Mouse (Mus musculus): ENCODE measurements around the gene Patl2. TPM values are rescaled to one million over a fixed set of nuclear protein-coding genes. Genes with fewer than 3 reads are reported as not detected.
"Not testable (repeated sequence)": the region's sequence is repeated elsewhere in the genome, so short reads cannot be mapped to it uniquely, and the experiment has no call there.

Patl2 gene
- polyA plus RNA-seq, 1 experiment from 2014 or later: 0.09 TPM

GRCm38 (mm10) chr2:122125680-122126572 is 60.1 kb downstream of the Patl2 start:
- WGBS: 53% methylated on average over 12 of the region's 12 CpGs
- H3K9me3 ChIP-seq (ENCODE audit: control insufficient read depth, low read length): no peaks in the 10 kb centered on the region
- H3K36me3 ChIP-seq (ENCODE audit: control insufficient read depth, insufficient read depth, low read length): no peaks in the 10 kb centered on the region
- no peaks in the 10 kb centered on the region for H3K27me3 ChIP-seq (ENCODE audit: control insufficient read depth, insufficient read depth, low read length)
- no peak overlapping the region for H3K27ac ChIP-seq (ENCODE audit: low read depth, low read length)
- H3K4me1 ChIP-seq (replicated peaks; ENCODE audit: control insufficient read depth, insufficient read depth, low read length): no peaks in the 10 kb centered on the region
- DNase-seq (ENCODE audit: low spot score): no peak
- no peak overlapping the region for H3K9ac ChIP-seq (ENCODE audit: low read depth, low read length)
- H3K4me2 ChIP-seq (replicated peaks; ENCODE audit: low read depth, low read length): no peak overlapping the region
- H3K4me3 ChIP-seq (ENCODE audit: low read depth, low read length): no peak overlapping the region
- no peak for ATAC-seq (ENCODE audit: low FRiP score)

GRCm38 (mm10) chr2:122117961-122118958 is 67.7 kb downstream of the Patl2 start, which contains the start of gene Spg11:
Gene Spg11 (minus strand): TSS chr2:122118386.
- Histone ChIP-seq H3K9ac (ENCODE audit: low read depth, low read length) (peak within 1 kb of the TSS; percentile 89), H3K4me3 (ENCODE audit: low read depth, low read length) (peak within 1 kb of the TSS; percentile 73), H3K27ac (ENCODE audit: low read depth, low read length) (peak within 1 kb of the TSS; percentile 93), H3K36me3 (ENCODE audit: control insufficient read depth, insufficient read depth, low read length) (no peaks in the 10 kb centered on the region), H3K27me3 (ENCODE audit: control insufficient read depth, insufficient read depth, low read length) (no peaks in the 10 kb centered on the region), H3K9me3 (ENCODE audit: control insufficient read depth, low read length) (no peaks in the 10 kb centered on the region), H3K4me2 (replicated peaks; ENCODE audit: low read depth, low read length) (peak within 1 kb of the TSS; percentile 59), H3K4me1 (replicated peaks; ENCODE audit: control insufficient read depth, insufficient read depth, low read length) (no peaks in the 10 kb centered on the region)
- DNase-seq (ENCODE audit: low spot score) (peak; percentile 96), ATAC-seq (ENCODE audit: low FRiP score) (peak; percentile 100)
- under 1% methylated on average over 47 of the region's 47 CpGs for WGBS

GRCm38 (mm10) chr2:122116888-122117287 is 69.1 kb downstream of the Patl2 start:
- WGBS: 100% methylated on average over 2 of the region's 2 CpGs
- no peak overlapping the region for H3K27ac ChIP-seq (ENCODE audit: low read depth, low read length)
- no peaks in the 10 kb centered on the region for H3K27me3 ChIP-seq (ENCODE audit: control insufficient read depth, insufficient read depth, low read length)
- H3K9me3 ChIP-seq (ENCODE audit: control insufficient read depth, low read length): no peaks in the 10 kb centered on the region
- H3K4me3 ChIP-seq (ENCODE audit: low read depth, low read length): no peak overlapping the region
- H3K4me2 ChIP-seq (replicated peaks; ENCODE audit: low read depth, low read length): no peak overlapping the region
- DNase-seq (ENCODE audit: low spot score) (no peak), ATAC-seq (ENCODE audit: low FRiP score) (no peak)
- H3K4me1 ChIP-seq (replicated peaks; ENCODE audit: control insufficient read depth, insufficient read depth, low read length): no peaks in the 10 kb centered on the region
- no peaks in the 10 kb centered on the region for H3K36me3 ChIP-seq (ENCODE audit: control insufficient read depth, insufficient read depth, low read length)
- no peak overlapping the region for H3K9ac ChIP-seq (ENCODE audit: low read depth, low read length)

GRCm38 (mm10) chr2:122109714-122110113 is 76.3 kb downstream of the Patl2 start:
- Histone ChIP-seq H3K4me2 (replicated peaks; ENCODE audit: low read depth, low read length) (no peak overlapping the region), H3K9me3 (ENCODE audit: control insufficient read depth, low read length) (no peaks in the 10 kb centered on the region), H3K4me3 (ENCODE audit: low read depth, low read length) (no peak overlapping the region), H3K27ac (ENCODE audit: low read depth, low read length) (no peak overlapping the region), H3K9ac (ENCODE audit: low read depth, low read length) (no peak overlapping the region), H3K4me1 (replicated peaks; ENCODE audit: control insufficient read depth, insufficient read depth, low read length) (no peaks in the 10 kb centered on the region), H3K36me3 (ENCODE audit: control insufficient read depth, insufficient read depth, low read length) (no peaks in the 10 kb centered on the region), H3K27me3 (ENCODE audit: control insufficient read depth, insufficient read depth, low read length) (no peaks in the 10 kb centered on the region)
- DNase-seq (ENCODE audit: low spot score): no peak
- whole genome bisulfite sequencing: 93% methylated on average over 4 of the region's 4 CpGs
- no peak for ATAC-seq (ENCODE audit: low FRiP score)

- WGBS: 87% methylated on average over 14 of the region's 14 CpGs
These were observed 77.9 kb downstream of the Patl2 start for GRCm38 (mm10) chr2:122108101-122108500.

GRCm38 (mm10) chr2:122102070-122102469 is 83.9 kb downstream of the Patl2 start:
- no peak overlapping the region for H3K27ac ChIP-seq (ENCODE audit: low read depth, low read length)
- DNase-seq (ENCODE audit: low spot score) (no peak), ATAC-seq (ENCODE audit: low FRiP score) (no peak)
- no peaks in the 10 kb centered on the region for H3K9me3 ChIP-seq (ENCODE audit: control insufficient read depth, low read length)
- H3K4me2 ChIP-seq (replicated peaks; ENCODE audit: low read depth, low read length): no peak overlapping the region
- H3K9ac ChIP-seq (ENCODE audit: low read depth, low read length): no peak overlapping the region
- H3K4me1 ChIP-seq (replicated peaks; ENCODE audit: control insufficient read depth, insufficient read depth, low read length): no peaks in the 10 kb centered on the region
- no peaks in the 10 kb centered on the region for H3K36me3 ChIP-seq (ENCODE audit: control insufficient read depth, insufficient read depth, low read length)
- no peaks in the 10 kb centered on the region for H3K27me3 ChIP-seq (ENCODE audit: control insufficient read depth, insufficient read depth, low read length)
- H3K4me3 ChIP-seq (ENCODE audit: low read depth, low read length): no peak overlapping the region

More at GRCm38 (mm10) chr2:122108101-122108500, 77.9 kb downstream of the Patl2 start:
- H3K27me3 ChIP-seq (ENCODE audit: control insufficient read depth, insufficient read depth, low read length): no peaks in the 10 kb centered on the region
- ATAC-seq (ENCODE audit: low FRiP score) (no peak), DNase-seq (ENCODE audit: low spot score) (no peak)
- H3K27ac ChIP-seq (ENCODE audit: low read depth, low read length): no peak overlapping the region
- H3K9ac ChIP-seq (ENCODE audit: low read depth, low read length): no peak overlapping the region
- H3K36me3 ChIP-seq (ENCODE audit: control insufficient read depth, insufficient read depth, low read length): no peaks in the 10 kb centered on the region
- H3K9me3 ChIP-seq (ENCODE audit: control insufficient read depth, low read length): no peaks in the 10 kb centered on the region
- no peaks in the 10 kb centered on the region for H3K4me1 ChIP-seq (replicated peaks; ENCODE audit: control insufficient read depth, insufficient read depth, low read length)
- no peak overlapping the region for H3K4me2 ChIP-seq (replicated peaks; ENCODE audit: low read depth, low read length)
- H3K4me3 ChIP-seq (ENCODE audit: low read depth, low read length): no peak overlapping the region

- WGBS: 83% methylated on average over 5 of the region's 5 CpGs
- not testable (repeated sequence) for H3K9ac ChIP-seq (ENCODE audit: low read depth, low read length); H3K4me1 ChIP-seq (replicated peaks; ENCODE audit: control insufficient read depth, insufficient read depth, low read length); H3K9me3 ChIP-seq (ENCODE audit: control insufficient read depth, low read length); DNase-seq (ENCODE audit: low spot score); ATAC-seq (ENCODE audit: low FRiP score); H3K27me3 ChIP-seq (ENCODE audit: control insufficient read depth, insufficient read depth, low read length); H3K36me3 ChIP-seq (ENCODE audit: control insufficient read depth, insufficient read depth, low read length); H3K4me2 ChIP-seq (replicated peaks; ENCODE audit: low read depth, low read length); H3K27ac ChIP-seq (ENCODE audit: low read depth, low read length); H3K4me3 ChIP-seq (ENCODE audit: low read depth, low read length)
These were observed 88.3 kb downstream of the Patl2 start for GRCm38 (mm10) chr2:122097686-122098085.

GRCm38 (mm10) chr2:122093844-122094243 is 92.1 kb downstream of the Patl2 start:
- Histone ChIP-seq H3K9me3 (ENCODE audit: control insufficient read depth, low read length) (no peaks in the 10 kb centered on the region), H3K27me3 (ENCODE audit: control insufficient read depth, insufficient read depth, low read length) (no peaks in the 10 kb centered on the region), H3K4me1 (replicated peaks; ENCODE audit: control insufficient read depth, insufficient read depth, low read length) (no peaks in the 10 kb centered on the region), H3K27ac (ENCODE audit: low read depth, low read length) (no peak overlapping the region), H3K9ac (ENCODE audit: low read depth, low read length) (no peak overlapping the region), H3K4me2 (replicated peaks; ENCODE audit: low read depth, low read length) (no peak overlapping the region), H3K36me3 (ENCODE audit: control insufficient read depth, insufficient read depth, low read length) (no peaks in the 10 kb centered on the region; the same call in 1 of the 2 replicates), H3K4me3 (ENCODE audit: low read depth, low read length) (no peak overlapping the region)
- ATAC-seq (ENCODE audit: low FRiP score): no peak
- WGBS: 95% methylated on average over 4 of the region's 4 CpGs
- no peak for DNase-seq (ENCODE audit: low spot score)
